Mouse (Mus musculus) midbrain, embryonic 14.5 days (tissue): ENCODE measurements at regions not wholly inside any gene's neighbourhood (a gene's known extent, or its start where the extent isn't known, plus 50 kb on each side); places are given as distances from the start of the nearest gene placed in this dataset.

Experiments
- ATAC-seq: fragments of 200-750 bp; cut with Nextera tagmentation; 2 replicates; pipeline ENCODE4 v1.8.0; 2017; ENCODE audit warnings: moderate number of reproducible peaks, moderate library complexity; ENCODE audit not compliant: low FRiP score, low TSS enrichment
- DNase-seq: peaks from one replicate; pipeline ENCODE4 v3.0.0-alpha.2; 2015
- H3K27ac ChIP-seq: fragments of 300-500 bp; sonication (generic); replicated peaks from 2 replicates; pipeline ENCODE4 v1.5.1; 2014; ENCODE audit warnings: mild to moderate bottlenecking, low read depth, low read length, moderate library complexity
- H3K27me3 ChIP-seq: fragments of 300-500 bp; sonication (generic); 2 replicates; pipeline ENCODE4 v1.6.1; 2014; ENCODE audit warnings: low read length, control low read depth, mixed read lengths; ENCODE audit not compliant: control insufficient read depth, insufficient read depth
- H3K36me3 ChIP-seq: fragments of 300-500 bp; sonication (generic); 2 replicates; pipeline ENCODE4 v1.6.1; 2014; ENCODE audit warnings: low read length, control low read depth; ENCODE audit not compliant: control insufficient read depth, insufficient read depth
- H3K4me1 ChIP-seq: fragments of 300-500 bp; sonication (generic); 2 replicates; pipeline ENCODE4 v1.6.1; 2014; ENCODE audit warnings: mild to moderate bottlenecking, antibody characterized with exemption, low read length, control low read depth; ENCODE audit not compliant: control insufficient read depth, insufficient read depth
- H3K4me2 ChIP-seq: fragments of 300-500 bp; sonication (generic); 2 replicates; pipeline ENCODE4 v1.6.1; 2014; ENCODE audit warnings: mild to moderate bottlenecking, low read length, moderate library complexity
- H3K4me3 ChIP-seq: fragments of 300-500 bp; sonication (generic); replicated peaks from 2 replicates; pipeline ENCODE4 v1.5.1; 2014; ENCODE audit warnings: low read depth, low read length
- H3K9ac ChIP-seq: fragments of 300-500 bp; sonication (generic); replicated peaks from 2 replicates; pipeline ENCODE4 v1.6.1; 2014; ENCODE audit warnings: mild to moderate bottlenecking, low read length, moderate library complexity
- H3K9me3 ChIP-seq: fragments of 300-500 bp; sonication (generic); 2 replicates; pipeline ENCODE4 v1.6.1; 2016; ENCODE audit warnings: low read length, control low read depth, mixed read lengths; ENCODE audit not compliant: control insufficient read depth
- WGBS: fragments of 180-500 bp; shearing (Covaris S2); extraction: QIAGEN DNeasy Blood & Tissue Kit; methylation state at CpG from one replicate; pipeline ENCODE4 v1.1.7; 2014; 5-methylcytosine and 5-hydroxymethylcytosine counted together

- ATAC-seq (no peak), DNase-seq (no peak)
- no peak overlapping the region for H3K27ac ChIP-seq
- no peak overlapping the region for H3K4me2 ChIP-seq
- H3K4me3 ChIP-seq = no peak overlapping the region
- no peaks in the 10 kb centered on the region for H3K4me1 ChIP-seq
- no peak overlapping the region for H3K9ac ChIP-seq
- no peaks in the 10 kb centered on the region for H3K27me3 ChIP-seq
- H3K9me3 ChIP-seq = no peaks in the 10 kb centered on the region
- H3K36me3 ChIP-seq = no peaks in the 10 kb centered on the region
- WGBS = 20% methylated on average over 5 of the region's 5 CpGs
Observed at GRCm38 (mm10) chr15:11774717-11775116, 132.4 kb downstream of the Npr3 start.

DNA sequence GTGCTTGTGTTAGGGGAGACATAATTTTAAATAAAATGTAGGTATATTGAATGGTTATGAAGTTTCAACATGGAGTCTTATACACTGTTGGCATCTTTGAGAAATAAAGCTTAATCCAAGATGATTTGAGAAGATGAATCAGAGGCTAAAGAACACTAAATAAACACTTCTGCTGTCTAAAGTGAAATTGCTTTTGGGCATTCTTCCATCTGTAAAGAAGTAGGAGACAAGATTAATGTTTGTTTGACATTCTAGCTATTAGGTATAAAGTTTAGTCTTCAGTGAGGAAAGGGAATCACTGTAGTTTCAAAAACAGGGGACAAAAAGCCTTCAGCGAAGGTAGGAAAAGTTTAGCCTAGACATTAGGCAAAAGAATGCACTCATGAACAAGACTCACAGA lies 136.5 kb downstream of the Npr3 start:
- Histone ChIP-seq H3K9ac (no peak overlapping the region), H3K27ac (no peak overlapping the region), H3K9me3 (no peaks in the 10 kb centered on the region), H3K4me2 (no peak overlapping the region), H3K4me1 (no peaks in the 10 kb centered on the region), H3K36me3 (no peaks in the 10 kb centered on the region), H3K4me3 (no peak overlapping the region), H3K27me3 (no peaks in the 10 kb centered on the region)
- 88% methylated on average over 1 of the region's 1 CpGs for WGBS
- ATAC-seq = no peak
- DNase-seq = no peak

- no peaks in the 10 kb centered on the region for H3K9me3 ChIP-seq
- WGBS = 100% methylated on average over 1 of the region's 1 CpGs
- ATAC-seq (no peak), DNase-seq (no peak)
- no peak overlapping the region for H3K4me3 ChIP-seq
- H3K36me3 ChIP-seq = no peaks in the 10 kb centered on the region
- H3K4me1 ChIP-seq = no peaks in the 10 kb centered on the region
- H3K4me2 ChIP-seq = no peak overlapping the region
- no peak overlapping the region for H3K9ac ChIP-seq
- H3K27ac ChIP-seq = no peak overlapping the region
- H3K27me3 ChIP-seq = no peaks in the 10 kb centered on the region
Observed at GRCm38 (mm10) chr15:11757963-11758362, 149.1 kb downstream of the Npr3 start.

DNA sequence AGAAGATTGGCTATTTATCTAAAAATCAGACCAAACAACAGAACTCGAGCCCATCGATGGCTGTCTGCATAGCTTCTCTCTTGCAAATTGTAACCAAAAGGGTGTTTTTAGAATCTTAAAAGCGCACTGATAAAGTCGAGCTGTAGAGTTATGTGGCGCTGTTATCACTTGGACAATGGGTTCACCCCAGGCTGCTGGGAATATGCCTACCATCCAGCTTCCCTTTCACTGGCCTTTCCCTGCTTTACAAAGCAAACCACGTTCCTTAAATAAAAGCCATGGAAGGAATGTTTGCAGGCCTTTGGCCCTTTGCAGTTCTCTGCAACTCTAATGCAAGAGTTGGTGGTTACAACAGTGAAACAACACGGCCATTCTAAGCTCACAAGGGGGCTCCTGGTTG lies 150.3 kb downstream of the Npr3 start:
- 69% methylated on average over 7 of the region's 7 CpGs for WGBS
- H3K4me1 ChIP-seq = no peaks in the 10 kb centered on the region
- H3K9ac ChIP-seq = no peak overlapping the region
- H3K27me3 ChIP-seq = no peaks in the 10 kb centered on the region
- H3K36me3 ChIP-seq = no peaks in the 10 kb centered on the region
- H3K4me3 ChIP-seq = no peak overlapping the region
- no peaks in the 10 kb centered on the region for H3K9me3 ChIP-seq
- H3K4me2 ChIP-seq = no peak overlapping the region
- no peak for DNase-seq
- ATAC-seq = no peak
- H3K27ac ChIP-seq = no peak overlapping the region

DNA sequence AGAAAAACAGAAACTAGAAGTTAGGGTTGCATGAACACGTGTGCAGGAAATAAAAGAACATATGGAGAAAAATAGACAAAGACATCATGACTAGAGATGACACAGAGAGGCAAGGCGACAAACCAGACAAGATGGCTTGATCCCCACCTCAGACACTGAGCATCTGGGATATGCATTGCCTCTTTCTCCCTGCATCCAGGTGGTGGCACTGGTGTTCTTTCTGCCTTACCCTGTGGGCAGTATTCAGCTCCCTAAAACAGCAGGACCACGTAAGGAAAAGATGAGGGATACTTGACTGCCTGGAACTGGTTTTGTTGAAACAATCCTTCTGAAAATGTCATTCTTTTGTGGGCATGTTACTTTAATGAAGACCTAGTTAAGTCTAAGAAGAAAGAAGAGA lies 153.9 kb downstream of the Npr3 start:
- Histone ChIP-seq H3K4me3 (no peak overlapping the region), H3K9me3 (no peaks in the 10 kb centered on the region), H3K4me1 (no peaks in the 10 kb centered on the region), H3K36me3 (no peaks in the 10 kb centered on the region), H3K27me3 (no peaks in the 10 kb centered on the region), H3K4me2 (no peak overlapping the region), H3K9ac (no peak overlapping the region), H3K27ac (no peak overlapping the region)
- peak; percentile 59 for DNase-seq
- 19% methylated on average over 3 of the region's 3 CpGs for WGBS
- ATAC-seq = no peak

DNA sequence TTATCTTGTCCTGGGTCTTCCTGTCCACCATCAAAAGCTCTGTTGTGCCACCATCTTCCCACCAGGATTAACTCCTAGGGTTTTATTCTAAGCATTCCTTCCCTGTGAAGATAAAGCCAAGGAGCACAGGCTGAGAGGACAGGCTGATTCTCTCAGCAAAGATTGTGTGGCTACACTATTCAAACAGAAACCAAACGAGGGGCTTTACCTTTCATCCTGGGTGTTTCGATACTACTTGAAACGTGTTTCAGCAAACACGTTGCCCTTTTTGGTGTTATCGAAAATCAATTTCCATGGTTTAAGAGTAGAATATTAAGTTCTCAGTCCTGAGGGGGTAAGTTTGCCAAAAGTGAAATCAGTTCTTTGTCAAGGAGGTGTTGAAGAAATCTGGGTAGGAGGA lies 156.2 kb downstream of the Npr3 start:
- ATAC-seq (no peak), DNase-seq (no peak)
- Histone ChIP-seq H3K4me1 (no peaks in the 10 kb centered on the region), H3K9me3 (no peaks in the 10 kb centered on the region), H3K27ac (no peak overlapping the region), H3K27me3 (no peaks in the 10 kb centered on the region), H3K9ac (no peak overlapping the region), H3K4me2 (no peak overlapping the region), H3K36me3 (no peaks in the 10 kb centered on the region), H3K4me3 (no peak overlapping the region)
- WGBS = 59% methylated on average over 5 of the region's 5 CpGs

DNA sequence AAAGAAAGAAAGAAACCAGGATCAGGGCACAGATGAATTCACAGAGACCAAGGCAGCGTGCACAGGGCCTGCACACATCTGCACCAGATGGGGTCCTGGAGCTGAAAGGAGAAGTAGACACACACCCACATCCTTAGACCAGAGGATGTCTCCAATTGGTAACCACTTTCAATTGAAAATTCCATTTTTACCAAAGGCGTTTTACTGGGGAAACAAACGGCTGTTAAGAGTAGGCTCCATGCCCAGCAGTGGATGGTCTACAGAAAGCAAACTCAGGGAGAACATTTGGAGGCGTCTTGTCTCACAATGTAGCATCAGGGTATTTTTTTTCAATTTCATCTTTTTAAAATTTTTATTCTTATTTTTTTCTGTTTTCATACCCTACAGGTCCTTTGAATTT lies 157.6 kb downstream of the Npr3 start:
- ATAC-seq (no peak), DNase-seq (no peak)
- no peak overlapping the region for H3K4me3 ChIP-seq
- H3K9me3 ChIP-seq = no peaks in the 10 kb centered on the region
- H3K27ac ChIP-seq = no peak overlapping the region
- H3K4me2 ChIP-seq = no peak overlapping the region
- H3K4me1 ChIP-seq = no peaks in the 10 kb centered on the region
- no peak overlapping the region for H3K9ac ChIP-seq
- 94% methylated on average over 4 of the region's 4 CpGs for WGBS
- H3K27me3 ChIP-seq = no peaks in the 10 kb centered on the region
- H3K36me3 ChIP-seq = no peaks in the 10 kb centered on the region

- 98% methylated on average over 2 of the region's 2 CpGs for WGBS
- H3K27ac ChIP-seq = no peak overlapping the region
- no peak for ATAC-seq
Observed at GRCm38 (mm10) chr15:11748306-11748705, 158.8 kb downstream of the Npr3 start.

DNA sequence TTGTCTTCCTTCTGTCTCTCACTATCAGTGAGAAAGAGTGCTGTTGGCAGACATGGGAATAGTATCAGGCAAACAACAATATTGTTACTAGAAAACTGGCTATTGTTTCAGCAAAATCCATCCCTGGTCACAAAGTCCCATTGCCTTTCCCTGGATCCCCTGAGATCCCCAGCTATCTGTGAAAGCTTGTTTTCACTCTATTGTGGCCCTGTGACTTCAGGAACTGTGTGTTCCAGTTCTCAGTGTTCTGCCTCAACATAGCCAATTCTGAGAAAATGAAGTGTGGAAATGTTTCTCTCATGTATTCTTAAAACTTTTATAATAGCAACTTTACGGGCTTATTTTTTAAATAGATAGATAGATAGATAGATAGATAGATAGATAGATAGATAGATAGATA lies 160.3 kb downstream of the Npr3 start:
- no peak overlapping the region for H3K4me2 ChIP-seq
- no peaks in the 10 kb centered on the region for H3K9me3 ChIP-seq
- peaks cover 5% of the 10 kb centered on the region; the same call in 1 of the 2 replicates for H3K4me1 ChIP-seq
- DNase-seq (no peak), ATAC-seq (no peak)
- H3K27me3 ChIP-seq = no peaks in the 10 kb centered on the region
- H3K27ac ChIP-seq = no peak overlapping the region
- no peak overlapping the region for H3K9ac ChIP-seq
- H3K36me3 ChIP-seq = no peaks in the 10 kb centered on the region
- H3K4me3 ChIP-seq = no peak overlapping the region
- WGBS = 98% methylated on average over 1 of the region's 1 CpGs

More at GRCm38 (mm10) chr15:11748306-11748705, 158.8 kb downstream of the Npr3 start:
- H3K4me3 ChIP-seq = no peak overlapping the region
- no peaks in the 10 kb centered on the region for H3K4me1 ChIP-seq
- no peak for DNase-seq
- H3K36me3 ChIP-seq = no peaks in the 10 kb centered on the region
- H3K9me3 ChIP-seq = no peaks in the 10 kb centered on the region
- no peak overlapping the region for H3K9ac ChIP-seq
- H3K4me2 ChIP-seq = no peak overlapping the region
- H3K27me3 ChIP-seq = no peaks in the 10 kb centered on the region
